Mouse (Mus musculus) fibroblast of lung, adult 2 months (primary cell): ENCODE measurements around the gene 8030411F24Rik.
"Not testable (repeated sequence)": the region's sequence is repeated elsewhere in the genome, so short reads cannot be mapped to it uniquely, and the experiment has no call there.

Experiments used
- DNase-seq: peaks from one replicate; pipeline ENCODE4 v3.0.0-alpha.2; 2011; ENCODE audit warnings: low read depth

8030411F24Rik gene

GRCm38 (mm10) chr2:148781709-148782108 is at the start of gene 8030411F24Rik:
TSS of gene 8030411F24Rik (plus strand) at chr2:148782009.
- no peak for DNase-seq

- peak; percentile 91 for DNase-seq
These were observed 49.3 kb upstream of the 8030411F24Rik start, which contains the start of gene Napb for GRCm38 (mm10) chr2:148732327-148733000. TSS of gene Napb (minus strand) at chr2:148732467.

GRCm38 (mm10) chr2:148743001-148743400 is 38.8 kb upstream of the 8030411F24Rik start:
- no peak for DNase-seq

- no peak for DNase-seq
These were observed 37.9 kb upstream of the 8030411F24Rik start for GRCm38 (mm10) chr2:148743846-148744407.

GRCm38 (mm10) chr2:148750058-148750457 is 31.8 kb upstream of the 8030411F24Rik start, which contains the start of gene Cstl1:
TSS of gene Cstl1 (plus strand) at chr2:148750358.
- DNase-seq = no peak

- peak; percentile 42 for DNase-seq
These were observed 29.7 kb upstream of the 8030411F24Rik start for GRCm38 (mm10) chr2:148751893-148752813.

- DNase-seq = no peak
These were observed 27.4 kb upstream of the 8030411F24Rik start for GRCm38 (mm10) chr2:148754310-148754846.

- no peak for DNase-seq
These were observed 18.0 kb upstream of the 8030411F24Rik start for GRCm38 (mm10) chr2:148763648-148764388.

- not testable (repeated sequence) for DNase-seq
These were observed 10.4 kb upstream of the 8030411F24Rik start, which contains the start of gene Cst11 for GRCm38 (mm10) chr2:148771397-148771796. TSS of gene Cst11 (minus strand) at chr2:148771497.

- no peak for DNase-seq
These were observed 7.3 kb downstream of the 8030411F24Rik start, which contains the start of gene Cst12 for GRCm38 (mm10) chr2:148789142-148789541. TSS of gene Cst12 (plus strand) at chr2:148789361.

GRCm38 (mm10) chr2:148798485-148798884 is 16.7 kb downstream of the 8030411F24Rik start, which contains the start of gene Cst8:
TSS of gene Cst8 (plus strand) at chr2:148798785.
- DNase-seq = no peak

GRCm38 (mm10) chr2:148801491-148801921 is 19.7 kb downstream of the 8030411F24Rik start:
- no peak for DNase-seq

- no peak for DNase-seq
These were observed 24.9 kb downstream of the 8030411F24Rik start for GRCm38 (mm10) chr2:148806696-148807095.

- no peak for DNase-seq
These were observed 38.1 kb downstream of the 8030411F24Rik start, which contains the start of gene Cst13 for GRCm38 (mm10) chr2:148819909-148820308. TSS of gene Cst13 (plus strand) at chr2:148820081.

GRCm38 (mm10) chr2:148825986-148826385 is 44.2 kb downstream of the 8030411F24Rik start:
- DNase-seq = no peak

- DNase-seq = no peak
These were observed 53.1 kb downstream of the 8030411F24Rik start, which contains the start of gene Cst9 for GRCm38 (mm10) chr2:148834912-148835311. TSS of gene Cst9 (plus strand) at chr2:148835147.
